Comparison of ENCODE assay signal across 15 mouse cellular contexts in the genomic region with DNA sequence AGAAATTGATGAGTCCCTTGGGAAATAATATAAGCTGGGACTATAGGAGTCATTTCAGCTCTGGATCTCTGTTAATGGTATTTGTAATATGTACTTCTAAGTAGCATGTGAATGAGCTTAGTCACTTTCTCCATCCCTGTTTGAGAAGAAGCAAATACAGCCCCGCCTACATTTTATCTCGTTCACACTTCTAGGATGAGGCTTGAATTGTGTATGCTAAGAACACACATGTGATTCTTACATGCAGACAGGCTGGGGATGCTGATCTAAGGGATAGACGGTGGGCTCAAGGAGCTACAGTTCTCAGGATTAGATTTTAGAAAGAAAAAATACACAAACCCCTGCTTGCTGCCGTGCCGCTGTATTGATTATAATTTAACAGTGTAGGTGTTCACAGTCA.
"Had no signal": no experiment of that assay in that cellular context is flagged by ENCODE, and none has a peak within 500 bp of the region (broad histone marks: within the 10 kb centered on the region; RNA-seq: fewer than 3 reads in every experiment).

No protein-coding gene starts in this region.

- H3K4me2 ChIP-seq: kidney, embryonic 15.5 days; liver, embryonic 13.5 days; midbrain, embryonic 12.5 days had no signal

- H3K36me3 ChIP-seq: kidney, embryonic 15.5 days; liver, embryonic 13.5 days; midbrain, embryonic 12.5 days had no signal

- ATAC-seq: midbrain, embryonic 16.5 days had no signal

- H3K9ac ChIP-seq: kidney, embryonic 15.5 days; liver, embryonic 13.5 days; midbrain, embryonic 12.5 days had no signal

- H3K27ac ChIP-seq: left cerebral cortex, adult 2 months; midbrain, embryonic 12.5 days had no signal

- H3K9me3 ChIP-seq: kidney, embryonic 15.5 days; liver, embryonic 13.5 days; midbrain, embryonic 12.5 days had no signal

- H3K4me3 ChIP-seq: kidney, embryonic 15.5 days; left cerebral cortex, adult 2 months; liver, embryonic 13.5 days; midbrain, embryonic 12.5 days had no signal

- DNase-seq: kidney, adult 11 months; kidney, adult 8-10 months; kidney, postnatal 10 days; kidney, postnatal 36 days; layer of hippocampus, postnatal 36 days; liver, embryonic 13.5 days; lung, adult 2 months; lung, postnatal 14 days; lung, postnatal 4 days; thymus, adult 18-20 months; thymus, postnatal 36 days had no signal

- H3K27me3 ChIP-seq: kidney, embryonic 15.5 days; liver, embryonic 13.5 days; midbrain, embryonic 12.5 days had no signal
